Mouse (Mus musculus) limb, embryonic 14.5 days (tissue): ENCODE measurements at regions not wholly inside any gene's neighbourhood (a gene's known extent, or its start where the extent isn't known, plus 50 kb on each side); places are given as distances from the start of the nearest gene placed in this dataset.

Source experiments
- ATAC-seq: fragments of 200-750 bp; cut with Nextera tagmentation; 2 replicates; pipeline ENCODE4 v1.8.0; 2017; ENCODE audit warnings: low read depth, moderate number of reproducible peaks, moderate TSS enrichment; ENCODE audit not compliant: low FRiP score
- DNase-seq: peaks from one replicate; pipeline ENCODE4 v3.0.0-alpha.2; 2015; ENCODE audit warnings: low spot score
- H3K27ac ChIP-seq: fragments of 300-500 bp; sonication (generic); replicated peaks from 2 replicates; pipeline ENCODE4 v1.5.1; 2014; ENCODE audit warnings: low read depth, mild to moderate bottlenecking, low read length, moderate library complexity, mixed read lengths
- H3K27me3 ChIP-seq: fragments of 300-500 bp; sonication (generic); 2 replicates; pipeline ENCODE4 v1.6.1; 2014; ENCODE audit warnings: low read length, mixed read lengths; ENCODE audit not compliant: control insufficient read depth, insufficient read depth
- H3K36me3 ChIP-seq: fragments of 300-500 bp; sonication (generic); 2 replicates; pipeline ENCODE4 v1.6.1; 2014; ENCODE audit warnings: mild to moderate bottlenecking, low read length, moderate library complexity, mixed read lengths; ENCODE audit not compliant: control insufficient read depth, insufficient read depth
- H3K4me1 ChIP-seq: fragments of 300-500 bp; sonication (generic); 2 replicates; pipeline ENCODE4 v1.6.1; 2014; ENCODE audit warnings: antibody characterized with exemption, low read length, mixed read lengths; ENCODE audit not compliant: control insufficient read depth, insufficient read depth
- H3K4me2 ChIP-seq: fragments of 300-500 bp; sonication (generic); replicated peaks from 2 replicates; pipeline ENCODE4 v1.6.1; 2014; ENCODE audit warnings: low read depth, mild to moderate bottlenecking, low read length, moderate library complexity; ENCODE audit not compliant: severe bottlenecking
- H3K4me3 ChIP-seq: fragments of 300-500 bp; sonication (generic); replicated peaks from 2 replicates; pipeline ENCODE4 v1.5.1; 2014; ENCODE audit warnings: low read length
- H3K9ac ChIP-seq: fragments of 300-500 bp; sonication (generic); 2 replicates; pipeline ENCODE4 v1.6.1; 2014; ENCODE audit warnings: mild to moderate bottlenecking, low read depth, low read length, moderate library complexity; ENCODE audit not compliant: severe bottlenecking
- H3K9me3 ChIP-seq: fragments of 300-500 bp; sonication (generic); 2 replicates; pipeline ENCODE4 v1.6.1; 2016; ENCODE audit warnings: low read length; ENCODE audit not compliant: control insufficient read depth
- POLR2A ChIP-seq: fragments of 200-500 bp; IDR thresholded peaks from 2 replicates; pipeline ENCODE4 v1.8.0; 2012; ENCODE audit warnings: inconsistent platforms, mild to moderate bottlenecking, moderate library complexity, borderline replicate concordance; ENCODE audit not compliant: insufficient read depth, insufficient read length; ENCODE audit errors: extremely low read depth
- WGBS: fragments of 180-500 bp; shearing (Covaris S2); extraction: QIAGEN DNeasy Blood & Tissue Kit; methylation state at CpG from one replicate; pipeline ENCODE4 v1.1.7; 2014; 5-methylcytosine and 5-hydroxymethylcytosine counted together

DNA sequence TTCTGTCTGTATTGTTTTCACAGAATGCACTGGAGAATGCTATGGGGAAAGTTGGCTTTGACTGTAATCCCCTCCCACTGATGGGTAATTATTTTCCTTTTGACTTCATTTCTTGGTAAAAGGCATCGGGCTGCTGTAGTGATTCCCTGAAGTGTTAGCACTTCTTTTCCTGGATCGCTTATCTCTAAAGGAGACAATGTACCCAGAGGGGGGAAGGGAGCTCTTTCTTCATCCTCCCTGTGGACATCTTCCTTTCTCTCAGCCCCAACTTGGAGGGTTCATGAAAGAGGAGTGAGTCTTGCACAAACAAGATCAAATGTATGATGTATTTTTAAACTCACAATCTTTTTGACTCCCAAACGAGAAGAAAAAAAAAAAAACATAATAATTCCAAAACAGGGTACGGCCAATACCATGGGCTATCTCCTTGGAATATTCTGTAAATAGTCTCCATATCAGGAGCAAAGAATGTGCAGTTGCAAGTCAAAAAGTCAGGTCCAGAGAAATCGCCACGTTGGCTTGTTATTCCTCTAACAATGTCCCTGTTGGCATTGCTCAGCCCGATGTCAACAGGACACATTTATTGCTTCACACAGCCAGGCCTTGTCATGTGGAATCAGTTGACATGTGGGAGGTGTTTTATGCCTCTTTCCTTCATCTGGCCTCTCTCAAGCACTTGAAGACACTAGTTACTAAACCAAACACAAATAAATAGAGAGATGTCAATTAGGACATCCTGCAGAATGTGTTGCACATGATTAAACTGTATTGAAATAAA, 134.1 kb downstream of the Rdh14 start:
- no peaks in the 10 kb centered on the region for H3K36me3 ChIP-seq
- DNase-seq, result no peak
- no peak overlapping the region for H3K27ac ChIP-seq
- 55% methylated on average over 7 of the region's 7 CpGs for WGBS
- H3K9ac ChIP-seq, result no peak overlapping the region
- H3K4me1 ChIP-seq, result no peaks in the 10 kb centered on the region
- no peaks in the 10 kb centered on the region for H3K9me3 ChIP-seq
- no peak for TF ChIP-seq POLR2A
- H3K27me3 ChIP-seq, result no peaks in the 10 kb centered on the region
- H3K4me2 ChIP-seq, result no peak overlapping the region
- no peak overlapping the region for H3K4me3 ChIP-seq
- no peak for ATAC-seq

DNA sequence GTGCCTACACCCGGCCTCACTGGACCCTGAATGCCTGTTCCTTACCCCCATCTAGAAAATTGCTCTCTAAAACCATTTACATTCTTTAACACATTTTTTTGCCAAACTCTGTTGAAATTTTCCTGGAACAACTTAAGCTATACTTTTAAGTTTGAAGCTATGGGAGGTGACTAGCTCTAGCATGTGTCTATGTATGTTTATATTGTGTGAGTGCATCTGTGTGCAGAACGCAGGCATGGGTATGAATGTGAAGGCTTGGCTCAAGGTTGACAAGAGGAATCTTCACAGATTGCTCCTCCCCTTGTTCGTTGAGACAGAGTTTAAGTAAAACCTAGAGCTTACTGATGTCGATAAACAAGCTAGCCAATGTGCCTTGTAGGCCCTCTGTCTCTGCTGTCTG, 135.4 kb downstream of the Rdh14 start:
- no peak for TF ChIP-seq POLR2A
- H3K27ac ChIP-seq, result no peak overlapping the region
- no peak overlapping the region for H3K4me2 ChIP-seq
- H3K36me3 ChIP-seq, result no peaks in the 10 kb centered on the region
- 85% methylated on average over 4 of the region's 4 CpGs for WGBS
- H3K4me1 ChIP-seq, result peaks cover 3% of the 10 kb centered on the region; the same call in 1 of the 2 replicates
- DNase-seq, result no peak
- no peak overlapping the region for H3K9ac ChIP-seq
- ATAC-seq, result no peak
- no peak overlapping the region for H3K4me3 ChIP-seq
- H3K9me3 ChIP-seq, result no peaks in the 10 kb centered on the region
- no peaks in the 10 kb centered on the region for H3K27me3 ChIP-seq

DNA sequence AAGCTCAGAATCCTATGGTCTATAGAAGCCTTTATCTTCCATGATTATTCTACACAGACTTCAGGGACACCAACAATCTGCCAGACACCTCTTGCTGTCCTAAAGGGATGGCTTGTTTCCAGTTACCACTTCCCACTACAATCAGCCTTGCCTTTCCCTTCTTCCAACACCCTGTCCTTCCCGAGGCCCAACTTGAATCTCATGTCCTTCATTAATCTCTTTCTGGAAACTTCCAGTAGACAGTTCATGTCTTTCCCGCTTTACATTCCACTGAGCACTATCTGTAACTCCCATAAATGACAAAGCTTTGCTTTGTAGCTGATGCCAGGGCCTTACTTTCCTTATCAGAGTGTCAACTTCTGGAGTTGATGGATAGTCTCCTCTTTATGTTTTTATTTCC, 138.5 kb downstream of the Rdh14 start:
- Histone ChIP-seq H3K9me3 (no peaks in the 10 kb centered on the region), H3K9ac (no peak overlapping the region), H3K4me3 (no peak overlapping the region), H3K4me1 (peaks cover 3% of the 10 kb centered on the region; the same call in 1 of the 2 replicates), H3K27ac (no peak overlapping the region), H3K4me2 (no peak overlapping the region), H3K36me3 (no peaks in the 10 kb centered on the region), H3K27me3 (no peaks in the 10 kb centered on the region)
- DNase-seq (no peak), ATAC-seq (no peak)
- WGBS, result 80% methylated on average over 2 of the region's 2 CpGs
- TF ChIP-seq POLR2A, result no peak

DNA sequence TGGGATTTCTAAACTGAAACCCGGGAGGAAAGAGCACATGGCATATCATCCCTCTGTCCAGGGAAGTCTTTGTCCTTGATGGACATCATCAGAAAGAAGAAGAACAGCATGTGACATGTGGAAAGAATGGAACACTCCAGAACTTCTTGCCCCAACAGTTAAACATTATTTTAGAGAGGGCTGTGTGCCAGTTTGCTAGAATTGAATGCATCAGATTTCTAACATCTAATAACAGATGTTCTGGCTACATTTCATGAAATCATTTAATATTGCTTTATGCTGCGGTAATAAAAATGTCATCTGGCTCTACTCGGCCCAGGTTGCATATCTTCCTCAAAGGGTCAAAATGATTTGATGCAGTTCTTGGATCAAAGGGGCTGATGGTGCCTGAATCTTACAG, 140.4 kb downstream of the Rdh14 start:
- 65% methylated on average over 3 of the region's 3 CpGs for WGBS
- Histone ChIP-seq H3K4me3 (no peak overlapping the region), H3K9ac (no peak overlapping the region), H3K4me2 (no peak overlapping the region), H3K36me3 (no peaks in the 10 kb centered on the region), H3K27me3 (no peaks in the 10 kb centered on the region), H3K4me1 (peaks cover 3% of the 10 kb centered on the region; the same call in 1 of the 2 replicates), H3K27ac (no peak overlapping the region), H3K9me3 (no peaks in the 10 kb centered on the region)
- ATAC-seq (no peak), DNase-seq (peak; percentile 73)
- TF ChIP-seq POLR2A, result no peak

DNA sequence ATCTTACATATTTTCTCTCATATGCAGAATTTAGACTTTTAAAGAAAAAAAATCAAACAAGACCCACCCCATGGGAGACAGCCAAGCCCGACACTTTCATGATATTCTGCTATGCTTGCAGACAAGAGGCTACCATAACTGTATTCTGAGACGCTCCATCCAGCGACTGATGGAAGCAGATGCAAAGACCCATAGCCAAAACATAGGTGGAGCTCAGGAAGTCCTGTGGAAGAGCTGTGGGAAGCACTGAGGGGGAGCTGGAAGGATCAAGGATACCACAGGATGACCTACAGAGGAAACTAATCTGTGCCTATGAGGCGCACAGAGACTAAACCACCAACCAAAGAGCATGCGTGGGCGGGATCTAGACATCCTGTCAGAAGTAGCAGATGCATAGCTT, 143.4 kb downstream of the Rdh14 start:
- WGBS, result 85% methylated on average over 6 of the region's 6 CpGs
- no peak for TF ChIP-seq POLR2A
- H3K27ac ChIP-seq, result no peak overlapping the region
- no peak overlapping the region for H3K9ac ChIP-seq
- peaks cover 3% of the 10 kb centered on the region; the same call in 1 of the 2 replicates for H3K4me1 ChIP-seq
- no peak overlapping the region for H3K4me3 ChIP-seq
- no peaks in the 10 kb centered on the region for H3K36me3 ChIP-seq
- no peak overlapping the region for H3K4me2 ChIP-seq
- DNase-seq (no peak), ATAC-seq (no peak)
- H3K9me3 ChIP-seq, result no peaks in the 10 kb centered on the region
- no peaks in the 10 kb centered on the region for H3K27me3 ChIP-seq
